Mouse (Mus musculus) inflammation-experienced regulatory T-cells, adult 6 months (primary cell): ENCODE measurements at regions not wholly inside any gene's neighbourhood (a gene's known extent, or its start where the extent isn't known, plus 50 kb on each side); places are given as distances from the start of the nearest gene placed in this dataset.
A peak's percentile ranks its signal among the peaks of the same experiment; 100 is the strongest.
"Not testable (repeated sequence)": the region's sequence is repeated elsewhere in the genome, so short reads cannot be mapped to it uniquely, and the experiment has no call there.

ENCODE experiments used
- ATAC-seq: one replicate; pipeline ENCODE4 v1.8.0; 2017

DNA sequence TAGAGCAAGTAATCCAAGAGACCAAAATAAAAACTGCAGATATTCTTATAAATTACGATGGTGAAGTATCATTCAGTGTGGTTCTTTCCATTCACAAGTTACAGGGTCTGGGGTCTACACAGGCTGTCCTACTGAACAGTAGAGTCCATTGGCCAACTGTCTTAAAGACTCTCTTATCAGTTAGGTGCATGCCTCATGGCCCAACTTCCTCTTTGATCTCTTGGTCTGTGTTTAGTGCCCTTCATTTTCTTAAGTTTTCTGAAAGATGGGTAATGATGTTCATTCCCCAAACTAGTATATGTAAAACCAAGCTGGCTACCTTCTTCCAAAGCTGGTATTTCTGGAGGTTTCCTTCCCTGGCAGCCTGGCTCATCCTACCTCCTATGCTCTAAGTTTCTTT, 268.7 kb upstream of the Ift57 start:
- no peak for ATAC-seq

DNA sequence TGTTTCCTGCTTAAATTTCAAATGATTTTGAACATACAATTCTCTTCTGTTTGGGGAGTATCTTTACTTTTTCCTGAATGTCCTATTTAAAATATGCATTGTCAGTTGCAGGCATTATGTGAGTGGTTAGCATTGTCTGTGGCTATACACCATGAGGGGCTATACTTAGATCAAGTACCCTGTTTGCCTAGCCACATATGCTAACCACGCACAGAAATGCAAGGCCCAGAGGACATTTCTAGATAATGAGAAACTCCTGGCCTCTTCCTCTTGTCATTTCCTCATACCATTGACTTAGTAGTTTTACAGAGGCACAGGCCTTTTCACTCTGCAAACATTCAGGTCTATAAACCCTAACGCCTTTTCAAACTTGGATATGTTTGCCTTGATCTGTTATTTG, 267.1 kb upstream of the Ift57 start:
- no peak for ATAC-seq

DNA sequence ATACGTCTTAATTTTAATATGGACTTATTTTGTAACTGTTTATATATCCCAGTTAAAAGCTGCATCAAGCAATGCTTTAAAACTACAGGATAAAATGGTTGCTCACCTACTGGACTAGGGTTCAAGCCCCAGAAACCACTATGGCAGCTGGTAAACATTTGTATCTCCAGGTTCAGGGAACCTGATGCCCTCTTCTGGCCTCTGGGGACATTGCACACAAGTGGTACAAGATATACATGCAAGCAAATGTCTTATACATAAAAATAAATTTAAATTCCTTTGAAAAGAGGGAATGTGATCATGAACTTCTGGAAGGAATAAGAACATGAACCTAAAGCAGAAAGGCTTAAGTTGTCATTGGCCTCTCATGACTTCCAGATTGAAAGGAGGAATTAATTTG, 257.8 kb upstream of the Ift57 start:
- no peak for ATAC-seq

DNA sequence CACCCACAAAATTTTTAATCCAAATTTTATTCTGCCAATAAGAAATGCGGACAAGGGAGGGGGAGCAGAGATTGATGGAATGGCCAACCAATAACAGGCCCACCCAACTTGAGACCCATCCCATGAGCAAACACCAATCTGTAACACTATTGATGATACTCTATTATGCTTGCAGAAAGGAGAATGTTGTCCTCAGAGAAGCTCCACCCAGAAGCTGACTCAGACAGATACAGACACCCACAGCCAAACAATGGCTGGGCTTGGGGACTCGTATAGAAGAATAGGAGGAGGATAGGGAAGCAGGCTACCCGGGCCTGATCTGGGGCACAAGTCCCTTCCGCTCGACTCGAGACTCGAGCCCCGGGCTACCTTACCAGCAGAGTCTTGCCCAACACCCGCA, 251.7 kb upstream of the Ift57 start:
- not testable (repeated sequence) for ATAC-seq

DNA sequence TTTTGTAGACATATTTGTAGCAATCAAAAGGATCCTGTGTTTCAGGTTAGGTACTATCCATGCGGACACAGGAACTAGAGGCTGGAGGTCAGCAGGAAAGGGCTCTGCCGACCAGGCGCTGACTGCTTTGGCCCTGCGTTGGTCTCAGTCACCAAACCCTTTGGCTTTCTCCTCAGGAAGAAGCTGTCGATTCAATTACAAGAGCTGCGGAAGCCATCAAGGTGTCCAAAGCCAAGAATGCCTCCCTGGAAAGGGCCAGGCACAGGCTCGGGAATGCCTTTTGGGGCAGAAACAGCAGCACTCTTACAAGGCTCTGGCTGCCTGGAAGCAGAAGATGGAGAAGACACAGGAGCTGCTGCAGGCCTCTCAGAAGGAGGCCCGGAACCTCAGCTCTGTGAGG, 205.2 kb upstream of the Ift57 start:
- ATAC-seq, result no peak

DNA sequence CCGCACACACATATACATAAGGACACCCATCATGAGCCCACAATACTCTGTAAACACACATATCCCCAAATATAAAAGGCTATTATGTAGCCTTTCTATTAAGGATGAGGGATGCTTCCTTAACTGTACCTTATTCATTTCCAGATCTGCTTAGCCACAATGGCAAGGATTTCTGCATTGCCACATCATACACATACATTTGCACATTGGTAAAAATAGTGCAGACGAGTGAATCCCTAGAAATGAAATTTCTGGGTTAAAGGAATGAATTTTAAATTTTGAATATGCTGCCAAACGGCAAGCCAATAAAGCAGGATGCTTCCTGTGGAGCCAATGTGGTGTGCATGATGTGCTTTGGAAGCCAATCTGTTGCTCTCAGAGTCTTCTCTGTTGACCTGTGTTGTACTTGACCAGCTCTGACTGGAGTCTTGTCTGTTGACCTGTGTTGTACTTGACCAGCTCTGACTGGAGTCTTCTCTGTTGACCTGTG, 201.5 kb upstream of the Ift57 start:
- ATAC-seq, result no peak

DNA sequence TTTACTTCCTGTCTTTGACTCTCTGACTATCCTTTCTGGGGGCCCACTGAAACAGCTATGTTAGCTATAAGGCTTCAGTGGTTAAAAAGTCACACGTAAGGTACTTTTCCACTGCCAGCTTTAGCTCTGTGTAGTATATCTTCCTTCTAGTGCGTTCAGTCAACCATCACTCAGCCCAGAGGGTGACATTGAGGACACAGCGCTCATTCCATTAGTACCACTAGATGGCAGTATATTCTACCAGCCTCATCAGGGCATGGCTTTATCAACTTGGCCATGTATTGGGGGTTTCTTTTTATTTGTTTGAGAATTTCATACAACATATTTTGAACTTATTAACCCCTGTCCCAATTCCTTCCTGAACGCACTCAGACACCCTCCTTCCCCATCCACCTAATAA, 198.2 kb upstream of the Ift57 start:
- peak; percentile 52 for ATAC-seq

DNA sequence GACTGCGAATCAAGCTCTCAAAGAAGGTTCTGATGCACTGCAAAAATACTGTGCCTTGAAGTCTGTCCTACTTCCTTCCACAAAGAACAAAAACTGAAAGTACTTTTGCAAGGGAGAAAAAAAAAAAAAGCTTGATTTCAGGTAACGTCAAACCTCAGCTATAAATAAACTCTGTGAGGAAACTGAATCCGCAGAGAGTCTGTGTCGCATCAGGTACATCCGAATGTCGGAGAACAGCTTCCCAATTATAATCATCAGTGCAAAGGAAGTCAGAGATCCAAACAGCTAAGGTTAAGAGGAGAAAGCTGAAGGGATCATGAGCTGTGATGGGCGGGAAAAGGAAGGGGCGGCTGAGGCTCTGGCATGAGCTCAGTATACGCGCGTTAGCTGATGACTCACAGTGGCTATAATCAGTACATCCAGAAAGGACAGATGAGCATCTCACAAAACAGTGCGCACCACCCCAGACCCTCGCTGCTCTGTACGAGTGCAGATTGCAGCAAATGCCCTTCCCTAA, 195.1 kb upstream of the Ift57 start:
- ATAC-seq, result peak; percentile 84

DNA sequence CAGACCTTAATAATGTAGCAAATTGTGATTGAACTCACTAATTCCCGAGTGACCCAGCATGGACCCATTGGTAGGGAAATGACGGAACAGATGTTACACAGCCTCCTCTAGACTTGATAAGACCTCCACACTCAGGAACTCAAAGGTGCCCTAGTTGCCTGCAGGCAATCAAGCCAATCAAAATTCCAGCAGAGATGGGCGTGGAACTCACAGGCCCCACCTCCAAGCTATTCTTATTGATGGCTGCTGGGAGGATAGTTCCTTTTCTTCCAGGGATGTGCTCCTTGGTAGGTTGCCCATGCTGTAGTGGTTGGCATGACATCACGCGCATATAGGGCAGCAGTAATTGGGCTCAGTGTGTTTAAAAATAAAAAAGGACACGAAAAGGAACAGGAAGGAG, 194.4 kb upstream of the Ift57 start:
- ATAC-seq, result no peak

DNA sequence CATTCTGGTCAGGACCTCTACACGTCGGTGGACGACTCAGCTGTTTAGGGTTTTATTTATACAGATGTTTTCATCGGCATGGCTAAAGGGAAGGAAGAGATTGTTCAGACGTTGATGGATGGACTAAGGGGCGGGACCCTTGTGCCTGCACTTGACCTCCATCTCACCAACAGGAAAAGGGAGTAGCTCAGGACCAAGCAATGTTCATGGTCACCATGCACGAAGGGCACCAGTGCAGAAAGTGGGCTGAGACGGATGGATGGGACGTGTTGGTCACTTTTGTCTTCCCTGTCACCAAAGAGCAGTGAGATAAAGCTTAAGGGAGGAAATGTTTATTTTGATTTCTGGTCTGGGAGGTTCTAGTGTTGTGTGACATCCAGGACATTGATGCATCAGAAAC, 193.8 kb upstream of the Ift57 start:
- no peak for ATAC-seq

DNA sequence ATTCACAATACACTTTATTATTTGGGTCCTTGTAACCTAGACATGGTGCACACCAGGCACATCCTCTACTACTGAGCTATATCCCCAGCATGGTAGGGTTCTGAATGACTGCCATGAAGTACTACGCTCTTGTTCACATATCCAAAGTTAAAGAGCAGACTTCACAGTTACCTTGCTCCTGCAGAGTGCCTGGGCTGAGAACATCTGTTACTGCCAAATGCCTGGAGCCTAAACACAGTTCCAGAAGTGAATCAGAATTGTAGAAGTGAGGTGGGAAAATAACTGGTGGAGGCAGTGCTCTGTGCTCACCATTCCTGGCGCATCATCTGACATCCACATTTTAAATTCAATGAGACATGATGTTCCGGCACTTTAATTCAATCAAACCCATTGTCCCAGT, 180.2 kb upstream of the Ift57 start:
- no peak for ATAC-seq

DNA sequence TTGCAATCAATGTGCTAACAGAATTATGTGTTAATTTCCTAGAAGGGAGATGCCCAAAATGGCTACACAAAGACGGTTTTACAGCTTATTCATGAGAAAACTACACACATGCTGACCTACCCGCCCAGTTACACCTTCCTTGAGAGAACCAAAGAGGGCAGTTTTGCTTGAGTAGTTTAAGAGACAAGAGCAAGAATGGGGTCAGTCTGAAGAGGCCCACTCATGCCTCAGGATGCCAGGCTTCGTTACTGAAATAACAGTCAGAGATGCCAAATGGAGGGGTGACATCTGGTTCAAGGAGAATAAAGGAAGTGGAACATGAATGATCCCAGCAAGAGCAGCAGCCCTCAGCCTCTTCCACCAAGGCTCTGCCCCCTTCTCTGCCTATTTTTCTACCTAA, 178.6 kb upstream of the Ift57 start:
- ATAC-seq, result no peak

DNA sequence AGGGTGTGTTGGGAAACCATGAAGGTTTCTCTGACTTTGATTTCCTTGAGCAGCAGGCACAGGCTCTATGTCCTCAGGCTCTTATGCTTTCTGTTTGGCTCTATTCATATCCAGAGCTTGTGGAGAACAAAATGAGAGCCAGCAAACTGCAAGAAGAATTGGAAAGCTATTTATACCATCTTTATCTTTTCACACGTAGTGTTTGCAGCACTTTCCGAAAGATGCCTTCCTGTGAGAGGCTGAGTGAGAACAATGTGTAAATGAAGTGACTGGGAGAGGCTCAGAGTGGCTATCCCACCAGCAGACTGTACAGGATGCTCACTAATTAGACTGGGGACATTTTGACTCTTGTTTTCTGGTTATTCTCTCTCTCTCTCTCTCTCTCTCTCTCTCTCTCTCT, 177.3 kb upstream of the Ift57 start:
- no peak for ATAC-seq

DNA sequence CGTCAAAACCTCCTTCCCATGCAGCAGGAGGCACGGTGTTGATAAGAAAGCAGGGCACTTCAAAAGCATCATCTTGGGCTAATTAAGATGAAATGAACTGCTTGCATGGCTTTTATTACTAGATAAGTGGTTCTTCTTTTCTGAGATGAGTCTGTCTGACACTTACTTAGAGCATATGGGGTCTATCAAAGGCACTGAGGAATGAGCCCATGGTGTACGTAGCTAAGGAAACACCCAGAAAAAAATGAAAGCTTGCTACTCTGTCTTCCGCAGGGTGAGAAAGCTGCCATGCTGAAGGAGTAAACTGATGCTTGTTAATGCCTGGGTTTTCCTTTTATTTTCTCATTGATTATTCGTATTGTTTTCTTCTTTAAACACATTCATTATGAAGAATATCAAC, 176.5 kb upstream of the Ift57 start:
- ATAC-seq, result no peak

DNA sequence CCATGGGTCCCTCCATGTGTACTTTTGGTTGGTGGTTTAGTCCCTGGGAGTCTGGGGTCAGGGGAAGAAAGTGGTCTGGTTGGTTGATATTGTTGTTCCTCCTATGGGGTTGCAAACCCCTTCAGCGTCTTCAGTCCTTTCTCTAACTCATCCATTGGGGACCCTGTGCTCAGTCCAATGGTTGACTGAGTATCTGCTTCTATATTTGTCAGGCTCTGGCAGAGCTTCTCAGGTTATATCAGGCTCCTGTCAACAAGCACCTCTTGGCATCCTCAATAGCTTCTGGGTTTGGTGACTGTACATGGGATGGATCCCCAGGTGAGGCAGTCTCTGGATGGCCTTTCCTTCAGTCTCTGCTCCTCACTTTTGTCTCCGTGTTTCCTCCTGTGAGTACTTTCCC, 170.4 kb upstream of the Ift57 start:
- ATAC-seq, result not testable (repeated sequence)

DNA sequence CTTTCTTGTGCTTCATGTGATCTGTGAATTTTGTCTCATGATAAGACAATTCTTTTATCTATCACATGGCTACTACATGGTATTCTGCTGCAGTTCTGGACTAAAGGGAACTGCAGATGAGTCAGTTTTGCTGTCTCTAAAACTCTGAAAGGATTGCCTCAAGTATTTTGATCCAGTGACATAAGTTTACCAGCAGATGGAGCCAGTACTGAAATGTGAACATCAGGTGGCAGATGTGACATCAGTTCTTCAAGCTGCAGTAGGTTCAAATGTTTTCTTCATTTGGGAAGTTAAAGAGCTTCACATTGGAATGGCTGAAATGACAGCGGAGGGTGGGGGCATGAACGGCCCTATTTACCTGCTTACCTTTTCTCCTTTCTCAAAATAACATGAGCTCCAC, 170.0 kb upstream of the Ift57 start:
- peak; percentile 65 for ATAC-seq

DNA sequence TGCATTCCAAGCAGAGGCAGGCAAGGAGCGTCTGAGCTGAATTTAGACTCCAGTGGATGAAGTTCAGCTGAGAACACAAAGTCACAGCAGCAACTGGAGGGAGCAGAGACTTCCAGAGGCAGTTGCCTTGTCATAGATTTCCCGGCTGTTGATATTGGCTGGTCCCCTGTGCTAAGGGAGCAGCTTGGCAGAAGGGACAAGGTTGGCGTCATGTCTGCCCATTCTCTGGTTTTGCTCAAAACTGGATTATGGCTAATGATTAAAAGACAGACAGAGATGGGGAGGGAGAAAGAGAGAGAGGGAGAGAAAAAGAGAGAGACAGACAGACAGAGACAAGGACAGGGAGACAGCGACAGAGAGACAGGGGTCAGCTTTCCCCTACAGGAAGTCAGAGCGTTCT, 169.0 kb upstream of the Ift57 start:
- no peak for ATAC-seq

DNA sequence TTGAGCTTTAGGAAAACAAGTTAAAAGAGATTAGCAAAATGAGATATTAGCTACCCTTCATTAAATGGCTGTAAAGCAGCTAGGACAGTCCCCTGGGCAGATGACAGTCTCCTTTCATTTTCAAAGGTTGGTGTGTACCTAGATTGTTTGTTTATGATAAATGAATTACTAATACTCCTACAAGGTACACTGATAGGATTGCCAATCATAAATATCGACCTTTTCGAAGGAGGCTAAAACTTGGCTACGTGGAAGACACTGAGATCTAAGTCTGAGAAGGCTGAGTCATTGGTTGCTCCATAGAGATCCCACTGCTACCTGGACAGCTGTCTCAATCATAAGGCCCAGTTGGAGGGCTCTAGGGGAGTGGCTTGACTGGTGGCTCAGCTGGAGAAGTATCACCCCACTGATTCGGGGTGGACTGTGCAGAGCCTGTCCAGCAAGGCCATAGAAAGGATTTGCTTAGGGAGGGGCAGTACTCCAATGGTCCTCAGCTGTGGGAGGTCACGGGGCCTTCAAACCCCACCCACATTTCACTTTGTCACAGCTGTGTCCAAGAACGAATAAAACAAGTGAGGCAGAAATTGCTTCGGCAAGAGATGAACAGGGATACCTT, 166.9 kb upstream of the Ift57 start:
- ATAC-seq, result no peak

DNA sequence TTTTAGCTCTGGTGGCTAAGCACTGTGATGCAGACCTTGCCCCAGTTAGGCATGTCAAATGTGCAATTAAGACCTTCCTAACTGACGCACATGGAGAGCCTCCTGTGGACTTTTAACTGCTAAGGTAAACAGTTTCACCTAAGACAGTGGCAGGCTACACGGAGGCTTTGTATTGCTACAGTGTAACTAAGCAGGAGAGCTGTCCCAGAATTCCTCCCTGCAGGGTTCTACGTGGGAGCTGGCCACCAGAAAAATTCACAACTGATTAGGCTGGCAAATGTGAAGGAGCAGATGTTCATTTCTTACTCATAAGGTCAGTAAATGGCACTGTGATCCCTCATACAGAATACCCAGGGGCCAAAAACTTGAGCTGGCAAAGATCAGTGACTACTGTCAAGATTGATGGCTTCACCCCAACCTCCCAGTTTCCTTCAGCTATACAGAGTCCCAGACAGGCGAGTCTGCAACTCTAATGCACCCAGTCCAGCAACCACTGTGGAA, 165.5 kb upstream of the Ift57 start:
- no peak for ATAC-seq

DNA sequence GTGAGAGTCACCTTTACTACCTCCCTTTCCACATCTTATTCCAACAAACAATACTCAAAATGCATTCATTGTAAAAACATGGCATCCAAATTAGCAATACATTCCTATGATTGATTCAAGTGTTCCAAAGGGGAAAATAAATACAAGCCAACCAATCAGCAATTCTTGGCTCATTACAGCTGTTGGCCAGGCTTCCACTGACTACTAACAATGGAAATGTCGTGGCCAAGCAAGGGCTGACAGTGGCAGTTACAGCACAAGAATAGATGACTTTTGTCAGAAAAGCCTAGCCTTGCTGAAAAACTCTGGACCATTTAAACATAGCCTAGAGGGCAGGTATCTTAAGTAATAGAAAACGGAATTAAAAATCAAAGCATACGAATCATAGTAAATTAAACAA, 148.8 kb upstream of the Ift57 start:
- no peak for ATAC-seq

DNA sequence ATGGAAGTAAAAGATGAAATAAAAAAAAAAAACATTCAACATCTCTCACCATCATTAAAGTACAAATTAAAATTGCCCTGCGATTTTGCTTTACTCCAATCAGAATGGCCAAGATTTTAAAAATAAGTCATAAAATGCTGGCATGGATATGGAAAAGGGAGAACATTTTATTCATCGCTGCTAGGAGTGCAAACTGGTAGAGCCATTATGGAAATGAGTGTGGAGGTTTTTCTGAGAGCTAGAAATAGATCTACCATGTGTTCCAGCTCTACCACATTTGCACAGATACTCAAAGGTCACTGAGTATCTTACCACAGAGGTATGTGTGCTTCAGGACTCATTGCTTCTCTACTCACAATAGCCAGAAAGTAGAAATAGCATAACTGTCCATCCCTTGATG, 129.0 kb upstream of the Ift57 start:
- ATAC-seq, result no peak

DNA sequence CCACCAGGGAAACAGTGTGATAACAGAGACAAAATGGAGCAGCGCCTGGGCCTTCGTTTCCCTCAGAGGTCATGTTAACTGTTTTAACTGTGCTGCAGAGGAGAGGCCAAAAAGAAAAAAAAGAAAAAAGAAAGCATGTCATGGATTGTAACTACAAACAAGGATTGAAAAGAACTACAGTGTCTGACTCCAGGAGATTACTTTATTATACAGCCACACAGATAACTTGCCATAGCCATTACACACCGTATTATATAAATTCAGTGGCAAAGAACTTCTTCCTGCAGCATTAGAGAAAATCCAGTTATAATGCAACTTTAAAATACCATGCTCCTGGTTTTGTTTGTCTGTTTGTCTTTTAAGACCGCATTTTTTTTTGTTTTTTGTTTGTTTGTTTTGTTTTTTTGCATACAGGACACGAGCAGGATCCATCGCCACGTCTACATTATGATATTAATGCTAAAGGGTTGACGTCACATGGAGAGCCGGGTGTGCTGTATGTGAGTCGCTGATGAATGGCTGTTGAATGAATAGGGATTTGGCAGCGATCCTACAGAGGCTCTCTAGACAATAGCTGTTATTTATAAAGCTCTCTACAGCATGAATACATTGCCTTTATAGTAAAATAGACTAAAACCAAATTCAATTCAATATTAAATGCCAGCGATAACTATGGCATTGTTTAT, 126.4 kb upstream of the Ift57 start:
- ATAC-seq, result no peak

DNA sequence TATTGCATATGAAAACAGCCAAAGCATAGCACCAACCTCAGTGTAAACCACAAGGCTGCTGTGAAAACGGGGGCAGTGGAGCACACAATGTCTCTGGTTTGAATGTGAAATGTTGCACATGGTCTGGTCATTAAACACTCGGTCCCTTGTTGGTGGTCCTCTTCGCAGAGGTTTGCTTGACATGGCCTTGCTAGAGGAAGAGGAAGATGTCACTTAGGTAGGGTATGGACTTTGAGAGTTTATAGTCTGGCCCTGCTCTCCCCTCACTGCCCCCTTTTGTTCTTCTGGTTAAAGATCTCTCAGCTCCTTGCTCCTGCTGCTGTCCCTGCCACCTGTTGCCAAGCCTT, 125.9 kb upstream of the Ift57 start:
- no peak for ATAC-seq

DNA sequence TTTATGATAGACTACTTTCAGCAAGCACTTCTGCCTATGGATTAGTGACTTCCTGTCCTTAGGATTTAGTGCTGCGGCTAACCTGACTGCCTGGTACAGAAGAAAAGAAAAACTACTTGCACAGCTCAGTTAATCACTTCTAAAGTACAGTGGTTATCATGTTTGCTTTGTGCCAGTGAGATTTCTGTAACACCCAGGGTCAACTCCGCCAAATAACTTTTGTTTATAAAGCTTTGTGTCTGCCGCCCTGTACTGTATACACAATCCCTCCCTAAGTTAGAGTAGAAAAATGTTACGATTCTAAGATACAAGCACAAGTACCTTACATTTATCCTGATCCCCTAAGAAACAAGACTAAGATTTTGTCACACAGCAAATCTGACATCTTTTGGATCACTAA, 120.1 kb upstream of the Ift57 start:
- no peak for ATAC-seq

DNA sequence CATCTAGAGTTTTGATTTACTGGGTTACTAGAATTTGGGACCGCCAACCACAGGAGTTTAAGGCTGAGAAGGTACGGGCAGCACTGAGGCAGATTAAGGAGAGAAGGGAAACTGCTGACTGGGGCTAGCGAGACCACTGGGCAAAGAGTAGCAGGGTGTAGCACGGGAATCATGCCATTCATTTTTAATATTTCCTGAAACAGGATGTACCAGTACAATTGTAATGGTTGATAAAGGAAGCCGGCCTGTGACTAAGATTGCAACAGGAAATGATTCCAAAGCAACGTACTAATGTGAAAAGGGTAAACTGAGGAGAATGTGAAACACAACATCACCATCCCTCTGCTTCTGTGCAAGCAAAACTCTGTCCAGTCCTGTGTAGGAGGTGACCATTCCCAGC, 118.3 kb upstream of the Ift57 start:
- ATAC-seq, result no peak
